Mouse (Mus musculus) adrenal gland, postnatal 10 days (tissue): ENCODE data around the gene Olfr816. TPM values are rescaled to one million over a fixed set of nuclear protein-coding genes. Genes with fewer than 3 reads are reported as not detected.
"Not testable (repeated sequence)": the region's sequence is repeated elsewhere in the genome, so short reads cannot be mapped to it uniquely, and the experiment has no call there.

ENCODE experiments used
- DNase-seq: peaks from one replicate; pipeline ENCODE4 v3.0.0; 2021; ENCODE audit warnings: mixed read lengths
- long read RNA-seq, 2 experiments: library from polyadenylated mRNA; stranded (forward); transcript quantifications; one replicate each; pipeline ENCODE4 v2.0.0; 2021
- total RNA-seq, 2 experiments: library from RNA; stranded (reverse); gene quantifications; 2 replicates each; pipeline ENCODE4 v1.2.3; 2021

Gene Olfr816
- total RNA-seq, result not detected
- long read RNA-seq, experiment 1, result 0 reads
- long read RNA-seq, experiment 2, result 0 reads

DNA sequence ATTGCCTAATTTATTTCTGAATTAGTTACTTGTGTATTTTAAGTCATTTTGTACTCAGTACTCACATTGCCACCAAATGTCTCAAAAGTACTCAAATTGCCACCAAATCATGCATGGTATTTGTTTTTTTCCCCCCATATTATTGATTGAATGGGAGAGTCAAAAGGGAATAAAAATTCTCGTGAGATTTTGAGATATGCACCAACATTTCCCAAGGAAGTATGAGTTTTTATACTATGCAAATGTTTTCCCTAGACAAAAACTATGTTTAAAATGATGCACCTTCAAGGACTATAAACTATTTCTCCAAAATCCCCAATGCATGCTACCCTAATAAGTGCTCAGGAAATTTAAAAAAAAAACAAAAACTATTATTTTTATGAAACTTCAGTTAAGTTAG lies at the start of gene Olfr816:
Gene Olfr816 (minus strand): TSS at position 101 of the 400 bp plus-strand sequence.
- no peak for DNase-seq

DNA sequence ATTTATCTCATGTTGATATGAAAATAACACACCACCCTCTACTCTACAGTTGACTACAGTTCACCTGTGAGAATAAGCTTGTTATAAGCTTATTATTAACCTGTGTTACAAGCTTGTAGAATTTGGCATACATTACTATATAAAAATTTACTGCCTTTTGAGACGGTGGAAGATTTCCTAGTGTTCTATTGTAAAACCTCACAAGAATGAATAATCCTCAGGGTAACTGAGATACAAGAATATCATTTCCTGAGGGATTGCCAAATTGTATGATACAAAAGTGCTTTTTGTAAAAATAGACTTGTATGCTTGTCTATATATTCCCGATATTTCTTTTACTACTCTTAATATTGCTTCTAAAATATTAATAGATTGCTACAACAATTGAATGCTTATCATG lies 33.6 kb upstream of the Olfr816 start, which contains the start of gene Olfr818:
Gene Olfr818 (minus strand): TSS at position 101 of the 400 bp plus-strand sequence.
- no peak for DNase-seq

DNA sequence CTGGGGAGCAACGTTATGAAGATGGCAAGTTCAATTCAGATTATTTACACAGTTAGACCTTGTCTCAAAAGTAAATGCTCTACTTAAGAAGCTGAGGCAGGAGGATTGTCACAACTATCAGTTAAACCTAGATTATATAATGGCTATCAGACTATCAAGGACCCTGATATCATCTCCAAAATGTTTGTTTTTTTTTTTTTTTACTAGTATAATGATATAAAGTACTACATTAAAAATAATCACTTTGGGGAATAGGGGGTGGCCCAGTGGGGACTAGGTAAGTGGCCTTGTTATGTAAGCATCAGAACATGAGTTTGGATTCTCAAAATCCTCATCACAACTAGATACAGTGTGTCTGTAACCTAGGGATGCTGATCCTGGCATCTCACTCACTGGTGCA lies 9.6 kb downstream of the Olfr816 start, which contains the start of gene Olfr815:
Gene Olfr815 (minus strand): TSS at position 101 of the 400 bp plus-strand sequence.
- DNase-seq, result not testable (repeated sequence)

DNA sequence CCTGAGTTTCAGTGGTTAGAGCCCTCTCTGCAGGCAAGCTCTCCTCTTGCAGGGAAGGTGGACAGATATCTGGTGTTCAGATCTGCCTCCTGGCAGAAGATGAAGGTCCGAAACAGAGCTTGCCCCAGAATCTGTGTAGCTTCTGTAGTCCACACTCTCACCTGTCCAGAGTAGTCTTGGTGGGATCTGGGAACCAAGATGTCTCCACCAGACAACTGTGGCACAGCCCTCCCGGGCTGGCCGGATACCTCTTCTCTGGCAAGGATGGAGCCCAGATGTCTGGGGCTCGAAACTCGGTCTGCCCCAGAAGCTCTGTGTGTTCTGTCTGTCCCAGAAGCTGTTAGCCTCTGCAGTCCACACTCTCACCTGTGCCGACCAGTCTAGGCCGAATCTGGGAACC lies 29.5 kb downstream of the Olfr816 start:
- no peak for DNase-seq

DNA sequence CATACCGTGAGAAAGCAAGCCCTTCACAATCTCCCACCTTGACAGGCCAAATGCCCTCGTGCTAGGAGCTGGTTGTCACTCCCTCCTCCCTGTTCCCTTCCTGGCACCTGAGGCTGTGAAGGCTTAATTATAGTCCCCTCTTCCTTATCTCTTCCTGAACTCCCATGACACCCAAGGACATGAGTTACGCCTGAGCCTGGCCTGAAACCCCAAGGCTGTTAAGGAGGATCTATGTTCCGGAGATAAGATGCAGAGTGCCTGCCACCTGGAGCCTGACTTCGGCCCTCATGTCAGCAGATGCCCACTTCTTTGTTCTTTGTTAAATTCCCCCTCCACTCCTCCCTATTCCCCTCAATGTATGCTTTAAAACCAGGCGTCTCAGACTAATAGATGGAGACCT lies 29.9 kb downstream of the Olfr816 start:
- DNase-seq, result not testable (repeated sequence)

DNA sequence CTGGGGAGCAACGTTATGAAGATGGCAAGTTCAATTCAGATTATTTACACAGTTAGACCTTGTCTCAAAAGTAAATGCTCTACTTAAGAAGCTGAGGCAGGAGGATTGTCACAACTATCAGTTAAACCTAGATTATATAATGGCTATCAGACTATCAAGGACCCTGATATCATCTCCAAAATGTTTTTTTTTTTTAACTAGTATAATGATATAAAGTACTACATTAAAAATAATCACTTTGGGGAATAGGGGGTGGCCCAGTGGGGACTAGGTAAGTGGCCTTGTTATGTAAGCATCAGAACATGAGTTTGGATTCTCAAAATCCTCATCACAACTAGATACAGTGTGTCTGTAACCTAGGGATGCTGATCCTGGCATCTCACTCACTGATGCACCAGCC lies 35.6 kb downstream of the Olfr816 start, which contains the start of gene Olfr814:
Gene Olfr814 (minus strand): TSS at position 101 of the 400 bp plus-strand sequence.
- DNase-seq, result not testable (repeated sequence)

Other genes starting within 250 kb of the Olfr816 start
- gene Olfr801, start 241.7 kb downstream of the Olfr816 start, total RNA-seq, result not detected
- gene Olfr802, start 227.4 kb downstream of the Olfr816 start, total RNA-seq, result not detected
- not detected for gene Olfr803, start 221.3 kb downstream of the Olfr816 start, total RNA-seq
- gene Olfr804, start 212.4 kb downstream of the Olfr816 start, total RNA-seq, result not detected
- gene Olfr805, start 186.2 kb downstream of the Olfr816 start, total RNA-seq, result not detected
- gene Olfr806, start 173.7 kb downstream of the Olfr816 start, total RNA-seq, result not detected
- not detected for gene Olfr807, start 157.8 kb downstream of the Olfr816 start, total RNA-seq
- gene Olfr808, start 150.1 kb downstream of the Olfr816 start, total RNA-seq, result not detected
- gene Olfr809, start 141.0 kb downstream of the Olfr816 start, total RNA-seq, result not detected
- not detected for gene Olfr810, start 120.7 kb downstream of the Olfr816 start, total RNA-seq
- gene Olfr811, start 111.2 kb downstream of the Olfr816 start, total RNA-seq, result not detected
- not detected for gene Olfr812, start 69.5 kb downstream of the Olfr816 start, total RNA-seq
- gene Olfr813, start 60.2 kb downstream of the Olfr816 start, total RNA-seq, result not detected
- gene Olfr814, start 35.7 kb downstream of the Olfr816 start, total RNA-seq, result not detected
- gene Olfr815, start 9.7 kb downstream of the Olfr816 start, total RNA-seq, result not detected
- not detected for gene Olfr818, start 33.5 kb upstream of the Olfr816 start, total RNA-seq
- gene Olfr819, start 51.7 kb upstream of the Olfr816 start, total RNA-seq, result not detected
- gene Olfr247, start 60.5 kb upstream of the Olfr816 start, total RNA-seq, result not detected
- not detected for gene Gm10310, start 69.5 kb upstream of the Olfr816 start, total RNA-seq
- not detected for gene Olfr820, start 97.0 kb upstream of the Olfr816 start, total RNA-seq
- not detected for gene Olfr821, start 114.8 kb upstream of the Olfr816 start, total RNA-seq
- not detected for gene Olfr822, start 155.6 kb upstream of the Olfr816 start, total RNA-seq
- not detected for gene Olfr823, start 199.8 kb upstream of the Olfr816 start, total RNA-seq
- gene Olfr824, start 214.4 kb upstream of the Olfr816 start, total RNA-seq, result under 1 TPM in 1 of 2 experiments, not detected in 1; 0.09 TPM